Mouse (Mus musculus): ENCODE measurements around the gene Angel2. TPM values are rescaled to one million over a fixed set of nuclear protein-coding genes. Genes with fewer than 3 reads are reported as not detected.
A peak's percentile ranks its signal among the peaks of the same experiment; 100 is the strongest.

Angel2 gene
- polyA plus RNA-seq, 1 experiment from 2014 or later = 47.6 TPM

DNA sequence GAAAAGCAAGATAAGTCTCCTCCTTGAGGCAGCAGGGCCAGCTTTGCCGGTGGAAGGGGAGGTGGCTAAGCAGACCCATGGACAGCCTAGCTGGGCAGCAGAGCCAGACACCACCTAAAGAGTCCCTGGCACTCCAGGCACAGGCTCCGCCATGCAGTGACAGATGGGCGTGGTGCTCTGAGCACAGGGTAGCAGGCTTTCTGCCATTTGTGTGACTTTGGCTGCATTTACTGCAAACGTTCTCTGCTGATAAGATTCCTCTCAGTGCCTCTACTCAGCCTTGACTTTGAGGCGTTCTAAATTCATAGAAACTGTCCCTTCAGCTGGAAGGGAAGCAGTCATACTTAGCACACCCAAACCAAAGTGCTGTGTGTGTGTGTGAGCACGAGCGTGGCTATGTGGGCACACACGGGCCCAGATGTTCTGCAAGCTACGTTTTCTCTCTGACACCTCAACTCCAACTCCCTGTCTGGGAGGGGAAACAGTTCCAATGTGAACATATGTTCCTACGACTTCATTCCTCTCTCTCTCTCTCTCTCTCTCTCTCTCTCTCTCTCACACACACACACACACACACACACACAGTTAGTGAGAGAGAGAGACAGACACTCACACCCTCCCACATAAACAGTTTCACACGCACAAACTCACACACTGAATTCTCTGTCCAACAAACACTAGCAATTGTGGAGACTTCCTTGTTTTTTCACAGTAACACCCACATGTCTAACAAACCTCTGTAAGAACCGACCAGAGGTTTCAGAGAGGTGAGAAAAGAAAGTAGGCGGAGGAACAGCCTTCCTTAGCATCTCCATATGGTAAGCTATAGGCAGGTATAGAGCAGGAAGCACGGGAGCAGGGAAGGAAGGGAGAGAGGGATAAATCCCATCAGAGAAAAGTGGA is 47.0 kb downstream of the Angel2 start:
- H3K9me3 ChIP-seq (ENCODE audit: low read depth, low read length) = no peaks in the 10 kb centered on the region
- TF ChIP-seq CTCF (IDR thresholded peaks at IDR 0.05; ENCODE audit: low read depth) = no peak
- no peak overlapping the region for H3K4me3 ChIP-seq (ENCODE audit: low read depth, low read length)
- ATAC-seq (ENCODE audit: insufficient read depth) (no peak), DNase-seq (no peak)
- no peak overlapping the region for H3K27ac ChIP-seq (ENCODE audit: low read depth)
- H3K27me3 ChIP-seq (ENCODE audit: insufficient read depth, low read length) = no peaks in the 10 kb centered on the region
- peaks cover 3% of the 10 kb centered on the region; the same call in 1 of the 2 replicates for H3K4me1 ChIP-seq (ENCODE audit: insufficient read depth)
- WGBS = 65% methylated on average over 14 of the region's 14 CpGs
- H3K9ac ChIP-seq = no peak overlapping the region
- peaks cover 68% of the 10 kb centered on the region for H3K36me3 ChIP-seq (ENCODE audit: insufficient read depth)
- no peak overlapping the region for H3K4me2 ChIP-seq

DNA sequence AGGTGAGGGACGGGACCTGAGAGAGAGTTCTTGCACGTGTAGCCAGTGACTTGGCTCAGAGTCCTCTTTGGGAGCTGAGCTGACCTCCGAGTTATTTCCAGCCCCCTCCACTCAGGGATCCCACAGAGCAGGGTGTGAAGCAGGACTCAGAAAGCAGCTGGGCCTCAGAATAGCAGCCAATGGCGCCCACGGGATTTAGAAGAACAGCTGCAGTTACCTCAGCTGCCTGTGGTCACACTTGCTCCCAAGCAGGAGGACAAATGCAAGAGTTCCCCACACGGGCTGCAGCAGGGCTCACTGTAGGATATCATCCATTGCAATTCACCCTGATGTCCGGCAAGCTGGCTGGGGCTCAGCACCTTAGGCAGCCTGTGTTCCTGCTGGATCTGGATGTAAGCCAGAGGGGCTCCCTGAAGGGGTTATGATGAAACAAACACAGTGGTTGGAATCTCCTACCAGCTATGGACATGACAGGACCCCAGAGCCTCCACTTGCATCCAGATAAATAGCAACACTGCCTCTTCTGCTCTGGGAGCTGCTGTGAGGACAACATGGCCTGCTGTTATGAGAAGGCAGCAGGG is 47.8 kb downstream of the Angel2 start:
- no peak for TF ChIP-seq CTCF (IDR thresholded peaks at IDR 0.05; ENCODE audit: low read depth)
- Histone ChIP-seq H3K36me3 (ENCODE audit: insufficient read depth) (peaks cover 64% of the 10 kb centered on the region), H3K27ac (ENCODE audit: low read depth) (no peak overlapping the region), H3K4me1 (ENCODE audit: insufficient read depth) (peaks cover 10% of the 10 kb centered on the region), H3K9ac (0 out of 2 replicates have a peak overlapping the region, but pooled peaks have one; percentile 1), H3K4me3 (ENCODE audit: low read depth, low read length) (no peak overlapping the region), H3K27me3 (ENCODE audit: insufficient read depth, low read length) (no peaks in the 10 kb centered on the region), H3K4me2 (no peak overlapping the region), H3K9me3 (ENCODE audit: low read depth, low read length) (no peaks in the 10 kb centered on the region)
- ATAC-seq (ENCODE audit: insufficient read depth) = no peak; the same call in 1 of the 2 replicates
- 50% methylated on average over 7 of the region's 7 CpGs for WGBS
- peak; percentile 24 for DNase-seq

DNA sequence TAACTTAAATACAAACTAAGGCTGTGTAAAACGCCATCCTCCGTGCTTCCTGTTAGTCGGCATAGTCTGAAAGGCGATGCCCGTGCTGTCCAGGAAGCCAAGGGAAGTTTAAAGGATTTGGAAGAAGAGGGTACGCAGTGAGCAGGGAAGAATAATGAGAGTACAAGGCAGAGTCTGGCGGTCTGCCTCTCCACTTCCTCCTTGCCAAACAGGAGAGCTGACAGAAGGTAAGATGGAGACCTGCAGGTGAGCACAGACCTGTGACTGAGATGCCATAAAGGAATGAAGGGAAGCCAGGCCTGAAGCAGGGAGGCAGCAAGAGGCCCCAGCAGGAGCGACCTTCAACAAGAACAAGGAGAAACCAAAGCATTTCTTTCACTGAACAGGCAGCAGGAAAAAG is 49.3 kb downstream of the Angel2 start:
- Histone ChIP-seq H3K9ac (no peak overlapping the region), H3K36me3 (ENCODE audit: insufficient read depth) (peaks cover 54% of the 10 kb centered on the region), H3K4me2 (no peak overlapping the region), H3K4me1 (ENCODE audit: insufficient read depth) (peaks cover 13% of the 10 kb centered on the region), H3K9me3 (ENCODE audit: low read depth, low read length) (no peaks in the 10 kb centered on the region), H3K4me3 (ENCODE audit: low read depth, low read length) (no peak overlapping the region), H3K27ac (ENCODE audit: low read depth) (no peak overlapping the region), H3K27me3 (ENCODE audit: insufficient read depth, low read length) (no peaks in the 10 kb centered on the region)
- 80% methylated on average over 8 of the region's 8 CpGs for WGBS
- ATAC-seq (ENCODE audit: insufficient read depth) (no peak), DNase-seq (no peak)
- TF ChIP-seq CTCF (IDR thresholded peaks at IDR 0.05; ENCODE audit: low read depth) = no peak

DNA sequence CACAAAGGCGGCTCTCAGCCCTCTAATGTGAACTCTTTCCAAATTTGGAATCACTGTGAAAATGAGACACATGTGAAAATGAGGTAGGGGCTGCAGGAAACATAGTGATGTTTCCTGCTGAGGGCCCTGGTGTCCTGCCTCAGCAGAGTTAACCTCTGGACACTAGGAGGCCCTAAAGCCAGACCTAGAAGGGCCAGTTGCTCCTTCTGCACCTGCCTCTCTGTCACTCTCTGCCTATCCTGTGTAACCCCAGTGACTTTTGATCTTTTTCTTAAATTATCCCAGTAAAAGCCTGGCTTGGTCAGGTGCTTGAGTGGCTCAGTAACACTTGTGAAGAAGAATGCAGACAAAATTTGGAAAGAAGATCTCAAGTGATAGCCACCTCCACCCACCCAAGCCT is 49.9 kb downstream of the Angel2 start:
- H3K4me1 ChIP-seq (ENCODE audit: insufficient read depth) = peaks cover 13% of the 10 kb centered on the region
- H3K36me3 ChIP-seq (ENCODE audit: insufficient read depth) = peaks cover 48% of the 10 kb centered on the region
- H3K9me3 ChIP-seq (ENCODE audit: low read depth, low read length) = no peaks in the 10 kb centered on the region
- TF ChIP-seq CTCF (IDR thresholded peaks at IDR 0.05; ENCODE audit: low read depth) = no peak
- 60% methylated on average over 1 of the region's 1 CpGs for WGBS
- no peak overlapping the region for H3K9ac ChIP-seq
- no peak overlapping the region for H3K4me3 ChIP-seq (ENCODE audit: low read depth, low read length)
- H3K4me2 ChIP-seq = no peak overlapping the region
- no peak for ATAC-seq (ENCODE audit: insufficient read depth)
- H3K27ac ChIP-seq (ENCODE audit: low read depth) = no peak overlapping the region
- H3K27me3 ChIP-seq (ENCODE audit: insufficient read depth, low read length) = no peaks in the 10 kb centered on the region
- DNase-seq = no peak

DNA sequence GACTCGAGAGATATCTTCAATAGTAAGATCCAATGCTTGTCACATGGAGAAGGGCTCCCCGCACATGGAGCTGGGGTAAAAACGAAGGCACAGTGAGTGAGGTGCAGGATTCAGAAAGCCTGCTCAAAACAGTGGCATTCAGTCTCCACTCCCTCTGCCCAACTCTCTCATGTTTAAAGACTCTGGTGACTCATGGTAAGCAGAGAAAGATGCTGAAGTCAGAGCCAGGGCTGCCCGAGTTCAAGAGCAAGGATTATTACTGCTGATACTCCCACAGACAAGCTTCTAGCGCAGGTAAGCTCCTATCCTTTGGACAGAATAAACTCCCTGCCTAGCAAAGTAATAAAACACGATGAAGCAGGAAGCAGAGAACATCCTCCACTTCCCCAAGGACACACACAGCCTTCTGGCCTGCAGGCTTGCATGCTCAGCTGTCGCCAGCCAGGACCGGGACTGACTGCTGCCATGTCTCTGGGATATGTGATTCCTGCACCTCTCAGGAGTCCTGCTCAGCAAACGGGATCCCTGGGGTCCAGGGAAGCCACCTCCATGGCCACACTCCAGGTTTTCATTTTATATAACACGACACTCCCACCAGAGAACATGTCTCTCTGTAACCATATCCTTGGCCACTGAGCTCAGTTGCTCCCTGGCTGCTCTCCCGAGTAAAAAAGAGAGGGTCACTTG is 52.1 kb downstream of the Angel2 start:
- 28% methylated on average over 11 of the region's 11 CpGs for WGBS
- Histone ChIP-seq H3K9ac (peak overlapping the region; percentile 87), H3K4me2 (peak overlapping the region; percentile 98), H3K36me3 (ENCODE audit: insufficient read depth) (peaks cover 32% of the 10 kb centered on the region; the same call in 1 of the 2 replicates), H3K27me3 (ENCODE audit: insufficient read depth, low read length) (no peaks in the 10 kb centered on the region), H3K4me1 (ENCODE audit: insufficient read depth) (peaks cover 13% of the 10 kb centered on the region), H3K4me3 (ENCODE audit: low read depth, low read length) (peak overlapping the region; percentile 67), H3K27ac (ENCODE audit: low read depth) (no peak overlapping the region), H3K9me3 (ENCODE audit: low read depth, low read length) (no peaks in the 10 kb centered on the region)
- no peak for TF ChIP-seq CTCF (IDR thresholded peaks at IDR 0.05; ENCODE audit: low read depth)
- DNase-seq (peak; percentile 29), ATAC-seq (ENCODE audit: insufficient read depth) (no peak)

DNA sequence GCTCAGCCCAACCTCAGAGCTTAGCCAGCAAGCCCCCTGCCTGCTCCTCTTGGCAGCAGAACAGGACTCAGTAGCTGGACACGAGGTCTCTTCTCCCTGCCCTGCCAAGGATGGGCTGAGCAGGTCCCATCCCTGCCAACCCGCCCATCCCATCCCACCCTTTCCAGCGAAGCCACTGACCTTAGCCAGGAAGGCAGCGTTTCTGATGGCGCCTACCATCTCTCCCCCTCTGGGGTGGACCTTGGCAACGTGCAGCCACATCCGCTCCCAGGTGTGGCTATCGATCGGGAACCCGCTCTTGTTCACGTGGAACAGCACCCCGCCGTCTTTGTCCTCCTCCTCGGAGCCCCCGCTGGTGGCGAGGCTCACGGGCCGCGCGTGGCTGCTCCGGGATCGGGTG is 53.1 kb downstream of the Angel2 start:
- H3K4me1 ChIP-seq (ENCODE audit: insufficient read depth) = peaks cover 13% of the 10 kb centered on the region
- H3K4me2 ChIP-seq = peak overlapping the region; percentile 98
- 2% methylated on average over 22 of the region's 22 CpGs for WGBS
- H3K27ac ChIP-seq (ENCODE audit: low read depth) = no peak overlapping the region
- H3K9me3 ChIP-seq (ENCODE audit: low read depth, low read length) = no peaks in the 10 kb centered on the region
- H3K36me3 ChIP-seq (ENCODE audit: insufficient read depth) = peaks cover 23% of the 10 kb centered on the region; the same call in 1 of the 2 replicates
- DNase-seq (peak; percentile 54), ATAC-seq (ENCODE audit: insufficient read depth) (no peak)
- TF ChIP-seq CTCF (IDR thresholded peaks at IDR 0.05; ENCODE audit: low read depth) = no peak
- peak overlapping the region; percentile 67 for H3K4me3 ChIP-seq (ENCODE audit: low read depth, low read length)
- H3K27me3 ChIP-seq (ENCODE audit: insufficient read depth, low read length) = no peaks in the 10 kb centered on the region
- peak overlapping the region; percentile 87 for H3K9ac ChIP-seq
